Mouse (Mus musculus): ENCODE results near the gene Zfp106.

DNA sequence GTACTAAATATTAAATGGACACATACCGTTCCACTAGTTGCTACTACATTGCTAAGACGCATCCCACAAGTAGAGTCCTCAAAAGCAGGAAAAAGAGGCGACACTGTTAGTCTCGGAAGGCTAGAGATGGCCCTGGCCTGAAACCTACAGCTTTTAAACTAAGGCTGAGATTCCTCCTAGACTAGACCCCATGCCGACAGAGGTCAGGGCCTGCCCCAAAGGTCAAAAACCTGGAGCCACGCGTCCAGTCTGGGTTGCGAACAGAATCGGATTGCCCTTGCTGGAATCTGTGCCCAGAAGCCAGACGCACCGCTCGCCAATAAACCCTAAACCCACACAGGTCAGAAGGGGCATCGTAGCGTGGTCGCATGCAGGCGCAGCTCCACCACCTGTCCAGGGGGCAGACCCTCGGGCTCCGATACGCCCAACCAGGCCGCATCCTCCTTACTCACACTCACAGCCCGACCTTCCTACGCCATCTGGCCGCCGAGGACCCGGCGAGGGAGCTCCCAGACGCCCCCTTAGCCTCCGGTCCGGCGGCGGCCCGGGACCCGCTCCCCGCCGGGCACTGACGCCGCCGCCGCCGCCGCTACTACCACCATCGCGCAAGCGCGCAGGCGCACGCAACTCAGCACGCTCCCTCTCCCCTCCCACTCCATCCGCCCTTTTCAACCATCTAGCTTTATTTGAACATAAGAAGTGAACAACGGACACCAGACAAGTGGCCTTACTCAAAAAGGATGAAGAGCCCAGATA is at the start of gene Zfp106:
- no peak for TF ChIP-seq CTCF (IDR thresholded peaks at IDR 0.05; ENCODE audit: low read depth, low read length)
- TF ChIP-seq POLR2A (IDR thresholded peaks at IDR 0.05; ENCODE audit: insufficient read depth, low read length), result no peak
